Mouse (Mus musculus) stomach, postnatal 0 days (tissue): ENCODE measurements around the gene Capzb.

Source experiments
- CTCF ChIP-seq: IDR thresholded peaks from 2 replicates; pipeline ENCODE4 v1.5.1; 2016; ENCODE audit warnings: antibody characterized with exemption, low read depth, mild to moderate bottlenecking, moderate library complexity
- EP300 ChIP-seq: optimal IDR thresholded peaks from 2 replicates; pipeline ENCODE3; 2016; ENCODE audit warnings: antibody characterized with exemption

- TF ChIP-seq EP300, result no peak
- TF ChIP-seq CTCF, result no peak
Measured at GRCm38 (mm10) chr4:139197453-139197852, 4.8 kb downstream of the Capzb start.
